Mouse (Mus musculus): ENCODE measurements around the gene 5330417H12Rik. TPM values are rescaled to one million over a fixed set of nuclear protein-coding genes. Genes with fewer than 3 reads are reported as not detected.

5330417H12Rik gene
- polyA plus RNA-seq (2017; shearing (Covaris generic)) = not detected

DNA sequence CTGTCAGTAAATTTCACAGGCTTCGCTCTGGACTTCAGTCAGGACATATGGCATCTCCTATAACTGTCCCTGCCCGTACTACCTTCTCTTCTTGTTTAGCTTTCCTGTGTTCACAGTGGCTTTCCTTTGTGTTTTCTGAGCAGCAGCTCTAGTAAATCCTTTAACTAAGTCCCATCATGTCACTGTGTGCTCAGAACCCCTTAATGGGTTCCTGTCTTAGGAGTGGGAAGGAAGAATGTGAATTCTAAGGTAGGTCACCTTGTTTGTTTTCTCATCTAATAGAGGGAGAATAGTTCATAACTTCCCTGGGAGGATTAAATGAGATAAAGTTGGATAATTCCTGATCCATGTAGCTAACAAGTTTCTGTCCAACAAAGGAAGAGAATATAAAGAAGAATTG, at the start of gene 5330417H12Rik:
Gene 5330417H12Rik, minus strand, starts transcription at position 101 of the 400 bp plus-strand sequence.

DNA sequence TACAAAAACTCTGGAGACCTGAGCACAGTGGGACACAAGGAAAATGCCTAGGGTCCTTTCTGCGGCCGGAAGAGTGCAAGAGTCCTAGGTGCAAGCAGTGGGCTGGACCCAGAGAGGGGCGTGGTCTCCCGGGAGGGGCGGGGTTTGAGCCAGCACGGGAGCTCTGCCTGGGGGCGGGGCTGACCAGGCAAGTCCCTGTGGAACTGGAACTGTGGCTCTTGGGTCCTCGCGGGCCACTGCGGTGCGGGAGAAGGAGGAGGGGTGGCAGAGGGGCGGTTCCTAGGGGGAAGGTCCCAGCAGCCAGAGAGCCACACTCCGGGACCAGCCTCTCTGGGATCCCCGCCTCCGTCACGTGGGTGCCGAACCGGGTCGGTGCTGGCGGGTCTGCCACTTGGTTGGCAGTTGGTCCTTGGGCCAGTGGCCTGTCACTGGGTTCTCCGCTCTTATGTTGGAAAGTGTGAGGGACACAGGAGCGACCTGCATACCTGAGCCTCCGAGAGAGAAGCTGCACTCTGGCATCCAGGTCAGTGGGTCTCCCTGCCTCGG, 30.0 kb downstream of the 5330417H12Rik start, which contains the start of gene Ppfibp2:
Gene Ppfibp2, plus strand, starts transcription at position 351 of the 546 bp plus-strand sequence.

Other genes with a start within 250 kb of the 5330417H12Rik start
- gene Olfml1, start 57.7 kb downstream of the 5330417H12Rik start, polyA plus RNA-seq (2017; shearing (Covaris generic)) = not detected
- 1 to 10 TPM in 1 of 2 experiments, not detected in 1; 1.4 TPM for gene Ppfibp2, start 30.0 kb downstream of the 5330417H12Rik start, polyA plus RNA-seq (2017; shearing (Covaris generic))
- not detected for gene Cyb5r2, start 132.9 kb upstream of the 5330417H12Rik start, polyA plus RNA-seq (2017; shearing (Covaris generic))
- gene Ovch2, start 176.0 kb upstream of the 5330417H12Rik start, polyA plus RNA-seq (2017; shearing (Covaris generic)) = not detected
- not detected for gene Olfr467, start 187.1 kb upstream of the 5330417H12Rik start, polyA plus RNA-seq (2017; shearing (Covaris generic))
- not detected for gene Olfr469, start 200.4 kb upstream of the 5330417H12Rik start, polyA plus RNA-seq (2017; shearing (Covaris generic))
- gene Olfr470, start 222.3 kb upstream of the 5330417H12Rik start, polyA plus RNA-seq (2017; shearing (Covaris generic)) = not detected

Data from activated CD4-positive, CD25-positive, alpha-beta regulatory T cell (primary cell).